Mouse (Mus musculus) liver, embryonic 15.5 days (tissue): Measurements from ENCODE around the gene Tlr12. TPM values are rescaled to one million over a fixed set of nuclear protein-coding genes. Genes with fewer than 3 reads are reported as not detected.

ENCODE experiments used
- ATAC-seq: fragments of 200-750 bp; cut with Nextera tagmentation; 2 replicates; pipeline ENCODE4 v1.8.0; 2017; ENCODE audit warnings: moderate number of reproducible peaks, mild to moderate bottlenecking, moderate library complexity; ENCODE audit not compliant: insufficient read depth
- H3K27ac ChIP-seq: fragments of 300-500 bp; sonication (generic); replicated peaks from 2 replicates; pipeline ENCODE4 v1.5.1; 2015; ENCODE audit warnings: mild to moderate bottlenecking, inconsistent platforms
- H3K27me3 ChIP-seq: fragments of 300-500 bp; sonication (generic); 2 replicates; pipeline ENCODE4 v1.6.1; 2015; ENCODE audit warnings: mild to moderate bottlenecking, inconsistent platforms
- H3K36me3 ChIP-seq: fragments of 300-500 bp; sonication (generic); replicated peaks from 2 replicates; pipeline ENCODE4 v1.6.1; 2015; ENCODE audit warnings: moderate library complexity, mild to moderate bottlenecking, inconsistent platforms
- H3K4me1 ChIP-seq: fragments of 300-500 bp; sonication (generic); replicated peaks from 2 replicates; pipeline ENCODE4 v1.6.1; 2015; ENCODE audit warnings: inconsistent platforms
- H3K4me2 ChIP-seq: fragments of 300-500 bp; sonication (generic); 2 replicates; pipeline ENCODE4 v1.6.1; 2015; ENCODE audit warnings: moderate library complexity, mild to moderate bottlenecking, inconsistent platforms
- H3K4me3 ChIP-seq: fragments of 300-500 bp; sonication (generic); replicated peaks from 2 replicates; pipeline ENCODE4 v1.5.1; 2015; ENCODE audit warnings: mild to moderate bottlenecking, inconsistent platforms
- H3K9ac ChIP-seq: fragments of 300-500 bp; sonication (generic); 2 replicates; pipeline ENCODE4 v1.6.1; 2015; ENCODE audit warnings: moderate library complexity, mild to moderate bottlenecking, inconsistent platforms
- H3K9me3 ChIP-seq: fragments of 300-500 bp; sonication (generic); replicated peaks from 2 replicates; pipeline ENCODE4 v1.6.1; 2016; ENCODE audit warnings: inconsistent platforms
- WGBS: fragments of 180-500 bp; shearing (Covaris S2); methylation state at CpG from one replicate; pipeline ENCODE4 v1.1.7; 2015; ENCODE audit warnings: mixed read lengths; ENCODE audit not compliant: insufficient replicate concordance; 5-methylcytosine and 5-hydroxymethylcytosine counted together
- polyA plus RNA-seq: library from polyadenylated mRNA; unstranded; fragments of >200 nt; fragmentation: Nextera tagmentation; extraction: Ambion mirVana; gene quantifications from 2 replicates; pipeline ENCODE4 v1.2.1, GENCODE M21; 2015

Tlr12 gene
- polyA plus RNA-seq, 1 experiment from 2014 or later = 1.2 TPM

GRCm38 (mm10) chr4:128648567-128649255, 30.3 kb upstream of the Tlr12 start:
- no peak for ATAC-seq
- no peak overlapping the region for H3K27ac ChIP-seq
- no peak overlapping the region for H3K9ac ChIP-seq
- no peak overlapping the region for H3K4me2 ChIP-seq
- no peak overlapping the region for H3K4me3 ChIP-seq
- WGBS = 46% methylated on average over 8 of the region's 8 CpGs
- H3K27me3 ChIP-seq = no peaks in the 10 kb centered on the region; the same call in 1 of the 2 replicates
- no peaks in the 10 kb centered on the region for H3K36me3 ChIP-seq
- peaks cover 9% of the 10 kb centered on the region for H3K4me1 ChIP-seq
- H3K9me3 ChIP-seq = no peaks in the 10 kb centered on the region

DNA sequence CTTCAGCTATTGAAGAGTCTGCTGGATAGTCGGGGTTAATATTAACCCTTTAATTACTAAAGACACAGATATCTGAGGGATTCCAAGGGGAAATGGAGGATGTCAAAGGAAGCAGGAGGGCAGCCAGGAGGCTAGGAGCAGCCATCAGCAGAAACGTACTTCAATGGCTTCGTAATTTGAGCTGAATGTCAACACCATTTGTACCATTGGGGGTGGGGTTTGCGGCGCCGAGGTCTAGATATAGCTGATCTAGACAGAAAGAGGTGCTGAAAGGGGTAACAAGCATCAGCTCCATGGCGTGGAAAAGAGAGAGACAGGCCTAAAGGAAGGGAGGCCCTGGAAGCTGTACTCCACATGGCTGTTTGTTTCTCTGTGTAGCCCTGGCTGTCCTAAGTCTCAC, 28.3 kb upstream of the Tlr12 start:
- no peaks in the 10 kb centered on the region for H3K9me3 ChIP-seq
- H3K27me3 ChIP-seq = no peaks in the 10 kb centered on the region; the same call in 1 of the 2 replicates
- no peak overlapping the region for H3K9ac ChIP-seq
- H3K27ac ChIP-seq = no peak overlapping the region
- H3K36me3 ChIP-seq = no peaks in the 10 kb centered on the region
- 32% methylated on average over 7 of the region's 7 CpGs for WGBS
- H3K4me3 ChIP-seq = no peak overlapping the region
- ATAC-seq = no peak
- peaks cover 11% of the 10 kb centered on the region for H3K4me1 ChIP-seq
- H3K4me2 ChIP-seq = no peak overlapping the region

DNA sequence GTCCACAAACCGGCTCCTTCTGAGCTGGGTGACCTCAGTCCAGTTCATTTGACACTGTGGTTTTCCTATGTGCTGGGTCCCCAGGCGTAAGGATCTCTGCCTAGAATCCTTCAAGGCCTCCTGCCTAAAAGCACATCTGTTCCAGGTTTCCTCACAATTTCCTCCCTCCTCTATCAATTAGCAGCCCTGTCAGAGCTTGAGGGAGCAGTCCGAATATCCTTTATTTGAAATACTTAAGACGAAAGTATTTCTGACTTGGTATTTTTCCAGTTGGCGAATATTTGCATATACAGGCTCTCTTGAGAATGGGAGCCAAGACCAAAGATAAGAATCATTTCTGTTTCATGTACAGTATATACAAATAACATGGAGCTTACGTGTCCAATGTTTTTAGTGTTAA, 27.5 kb upstream of the Tlr12 start:
- 52% methylated on average over 6 of the region's 6 CpGs for WGBS
- ATAC-seq = no peak
- H3K9ac ChIP-seq = no peak overlapping the region
- H3K36me3 ChIP-seq = no peaks in the 10 kb centered on the region
- peaks cover 11% of the 10 kb centered on the region for H3K4me1 ChIP-seq
- H3K4me3 ChIP-seq = no peak overlapping the region
- H3K9me3 ChIP-seq = no peaks in the 10 kb centered on the region
- H3K4me2 ChIP-seq = no peak overlapping the region
- H3K27ac ChIP-seq = no peak overlapping the region
- no peaks in the 10 kb centered on the region; the same call in 1 of the 2 replicates for H3K27me3 ChIP-seq

DNA sequence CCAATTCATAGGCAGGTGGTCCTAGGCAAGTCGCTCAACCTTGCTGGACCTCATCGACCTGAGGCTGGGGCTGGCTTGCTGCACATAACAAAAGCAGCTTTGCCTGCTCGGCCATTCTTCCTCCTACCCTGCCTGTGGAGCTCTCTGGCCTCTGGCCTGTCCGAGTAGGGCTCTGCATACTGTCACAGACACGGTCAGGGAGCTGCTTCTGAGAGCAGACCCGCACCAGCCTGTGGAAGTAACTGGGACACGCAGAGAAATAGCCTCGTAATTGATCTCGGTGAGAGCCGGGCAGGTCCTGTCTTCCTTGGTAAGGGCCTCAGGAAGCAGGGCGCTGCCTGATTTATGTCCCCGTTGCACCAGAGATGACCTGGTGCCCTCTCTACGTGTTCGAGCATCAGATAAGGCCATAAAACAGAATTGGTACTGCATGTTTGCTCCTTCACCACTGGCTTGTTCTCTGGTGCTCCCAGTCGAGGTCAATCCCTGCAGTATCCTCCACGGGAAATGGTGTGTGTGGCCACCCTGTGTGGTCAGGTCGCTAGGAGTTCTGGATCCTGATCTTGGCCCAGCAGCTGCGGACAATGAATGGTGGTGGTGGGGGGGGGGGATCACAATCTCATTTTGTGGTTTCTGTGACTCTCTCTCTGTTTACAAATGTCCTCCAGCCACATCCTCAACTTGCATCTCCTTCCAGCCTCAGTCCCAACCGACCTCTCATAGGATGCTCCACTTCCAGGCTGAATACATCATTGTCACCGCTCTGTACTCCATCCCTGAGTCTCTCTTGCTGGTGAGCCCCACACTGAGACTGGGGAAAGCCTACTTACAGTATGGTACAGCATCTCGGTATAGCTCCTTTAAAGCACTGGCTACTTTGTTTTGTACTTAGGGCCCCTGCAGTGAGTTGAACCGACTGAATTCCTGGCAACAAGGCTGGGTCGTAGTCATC, 23.6 kb upstream of the Tlr12 start:
- Histone ChIP-seq H3K27ac (no peak overlapping the region), H3K4me2 (no peak overlapping the region), H3K9me3 (no peaks in the 10 kb centered on the region), H3K27me3 (0 out of 2 replicates have a peak, but pooled peaks cover 4% of the 10 kb centered on the region), H3K4me3 (no peak overlapping the region), H3K36me3 (no peaks in the 10 kb centered on the region), H3K9ac (no peak overlapping the region), H3K4me1 (peaks cover 2% of the 10 kb centered on the region; the same call in 1 of the 2 replicates)
- 25% methylated on average over 23 of the region's 23 CpGs for WGBS
- no peak for ATAC-seq

DNA sequence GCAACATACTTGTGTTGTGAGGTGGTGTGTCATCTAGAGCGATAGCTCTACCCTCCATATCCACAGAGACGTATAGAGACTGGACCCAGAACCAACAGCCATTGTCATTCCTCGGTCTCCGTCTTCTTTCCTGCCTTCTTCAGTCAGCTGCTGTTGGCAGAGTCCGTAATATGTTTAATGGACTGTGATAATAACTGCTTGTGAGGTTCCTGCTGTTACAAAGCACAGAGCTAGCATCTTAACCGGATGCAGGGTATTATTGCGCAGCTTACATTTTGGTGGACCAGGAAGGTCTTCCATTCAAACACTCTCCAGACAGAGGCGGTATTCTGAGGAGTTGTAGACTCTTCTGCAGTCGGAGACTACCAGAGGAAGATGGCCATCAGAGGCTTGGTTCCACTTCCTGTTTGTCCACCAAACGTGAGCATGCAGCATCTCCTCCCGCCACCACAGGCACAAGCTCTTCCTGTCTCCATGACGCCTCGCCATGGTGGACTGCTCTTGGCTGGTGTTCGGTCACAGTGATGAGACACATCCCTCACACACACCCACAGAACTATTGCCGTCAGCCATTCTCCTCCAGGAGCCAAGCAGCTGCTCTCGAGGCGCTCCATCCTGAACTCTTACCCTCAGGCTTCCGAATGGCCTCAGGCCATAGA, 20.0 kb upstream of the Tlr12 start:
- Histone ChIP-seq H3K9ac (no peak overlapping the region), H3K4me1 (peaks cover 2% of the 10 kb centered on the region; the same call in 1 of the 2 replicates), H3K9me3 (no peaks in the 10 kb centered on the region), H3K27me3 (0 out of 2 replicates have a peak, but pooled peaks cover 4% of the 10 kb centered on the region), H3K4me3 (no peak overlapping the region), H3K27ac (0 out of 2 replicates have a peak overlapping the region, but pooled peaks have one; percentile 9), H3K36me3 (no peaks in the 10 kb centered on the region), H3K4me2 (no peak overlapping the region)
- WGBS = 63% methylated on average over 18 of the region's 18 CpGs
- ATAC-seq = no peak

DNA sequence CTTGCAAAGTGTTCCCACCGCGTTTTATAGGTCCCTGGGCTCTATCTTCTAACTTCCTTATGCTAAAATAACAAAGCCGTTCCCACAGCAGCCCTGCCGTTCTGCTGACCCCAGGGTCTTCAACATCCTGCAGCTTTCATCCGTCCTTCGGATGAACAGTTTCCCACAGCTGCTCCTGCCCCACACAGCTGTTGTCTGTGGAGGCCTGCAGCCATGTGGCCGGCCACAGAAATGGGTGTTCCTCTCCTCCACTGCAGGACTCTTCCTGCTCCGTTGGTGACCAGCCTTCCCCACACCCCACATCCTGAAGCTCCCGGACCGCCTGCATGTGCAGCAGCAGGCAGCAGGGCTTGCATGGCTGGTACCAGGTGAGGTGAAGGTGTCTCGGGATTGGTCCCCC, 18.8 kb upstream of the Tlr12 start:
- WGBS = 15% methylated on average over 11 of the region's 11 CpGs
- Histone ChIP-seq H3K36me3 (no peaks in the 10 kb centered on the region), H3K27ac (no peak overlapping the region), H3K9me3 (no peaks in the 10 kb centered on the region), H3K9ac (no peak overlapping the region), H3K4me3 (no peak overlapping the region), H3K4me2 (no peak overlapping the region), H3K4me1 (no peaks in the 10 kb centered on the region; the same call in 1 of the 2 replicates), H3K27me3 (0 out of 2 replicates have a peak, but pooled peaks cover 4% of the 10 kb centered on the region)
- peak; percentile 37; the same call in 1 of the 2 replicates for ATAC-seq

DNA sequence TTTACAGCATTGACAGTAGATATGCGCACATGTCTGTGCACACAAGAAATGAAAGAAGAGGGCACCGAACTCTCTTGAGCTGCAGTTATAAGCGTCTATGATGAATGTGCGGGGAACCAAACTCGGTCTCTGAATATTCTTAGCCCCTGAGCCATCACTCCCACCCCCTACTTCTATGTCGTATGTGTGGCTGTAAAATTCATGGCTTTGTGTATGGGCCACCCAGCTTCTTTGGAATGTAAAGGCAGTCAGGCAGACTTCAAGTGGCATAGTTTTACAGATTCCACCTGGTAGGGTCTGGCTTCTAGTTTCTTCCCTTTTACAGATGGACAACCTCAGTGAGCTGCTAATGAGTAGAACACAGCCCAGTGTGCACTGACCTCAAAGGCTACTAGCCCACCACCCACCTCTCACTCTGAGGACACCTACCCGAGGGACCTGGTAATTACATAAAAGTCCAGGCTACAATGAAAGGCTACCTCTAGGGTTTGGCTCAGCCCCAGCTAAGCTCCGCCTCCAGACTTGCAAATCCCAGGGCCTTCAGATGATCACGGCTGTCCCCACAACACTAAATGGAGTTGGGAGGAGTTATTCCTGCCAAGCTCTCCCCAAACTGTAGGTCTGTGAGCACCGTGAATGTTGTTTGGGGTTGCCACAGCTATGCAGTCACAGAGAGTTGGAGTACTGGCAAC, 17.6 kb upstream of the Tlr12 start:
- Histone ChIP-seq H3K27me3 (0 out of 2 replicates have a peak, but pooled peaks cover 4% of the 10 kb centered on the region), H3K36me3 (no peaks in the 10 kb centered on the region), H3K9ac (no peak overlapping the region), H3K4me3 (no peak overlapping the region), H3K27ac (no peak overlapping the region), H3K4me1 (no peaks in the 10 kb centered on the region), H3K9me3 (no peaks in the 10 kb centered on the region), H3K4me2 (no peak overlapping the region)
- WGBS = 62% methylated on average over 10 of the region's 10 CpGs
- ATAC-seq = no peak

- H3K4me2 ChIP-seq = no peak overlapping the region
- no peaks in the 10 kb centered on the region for H3K4me1 ChIP-seq
- no peak for ATAC-seq
- no peak overlapping the region for H3K9ac ChIP-seq
- H3K27ac ChIP-seq = no peak overlapping the region
- H3K36me3 ChIP-seq = no peaks in the 10 kb centered on the region
- no peak overlapping the region for H3K4me3 ChIP-seq
- WGBS = 59% methylated on average over 7 of the region's 7 CpGs
- no peaks in the 10 kb centered on the region for H3K9me3 ChIP-seq
- H3K27me3 ChIP-seq = 0 out of 2 replicates have a peak, but pooled peaks cover 4% of the 10 kb centered on the region
Measured at GRCm38 (mm10) chr4:128635451-128635850, 17.0 kb upstream of the Tlr12 start.

DNA sequence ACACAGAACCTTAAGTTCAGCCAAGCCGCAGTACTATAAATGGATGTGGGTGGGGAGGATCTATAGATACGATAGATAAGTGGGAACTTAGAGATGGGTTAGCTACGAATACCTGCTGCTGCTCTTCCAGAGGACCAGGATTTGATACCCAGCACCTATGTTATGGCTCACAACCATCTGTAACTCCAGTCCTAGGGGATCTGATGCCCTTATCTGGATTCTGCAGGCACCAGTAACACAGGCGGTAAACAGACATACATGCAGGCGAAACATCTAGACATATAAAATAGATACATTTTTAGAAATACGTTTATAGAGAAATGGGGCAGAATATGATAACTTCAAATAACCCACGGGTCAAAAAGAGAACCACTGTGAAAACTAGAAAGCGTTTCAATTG, 2.7 kb upstream of the Tlr12 start:
- H3K9me3 ChIP-seq = no peaks in the 10 kb centered on the region
- H3K4me1 ChIP-seq = peaks cover 14% of the 10 kb centered on the region
- no peak overlapping the region; the same call in 1 of the 2 replicates for H3K4me2 ChIP-seq
- ATAC-seq = no peak
- H3K4me3 ChIP-seq = no peak overlapping the region
- no peaks in the 10 kb centered on the region for H3K36me3 ChIP-seq
- H3K27me3 ChIP-seq = peaks cover 34% of the 10 kb centered on the region
- WGBS = 28% methylated on average over 8 of the region's 8 CpGs
- H3K9ac ChIP-seq = no peak overlapping the region
- H3K27ac ChIP-seq = no peak overlapping the region

GRCm38 (mm10) chr4:128620572-128620971, 2.2 kb upstream of the Tlr12 start:
- H3K27me3 ChIP-seq = peaks cover 39% of the 10 kb centered on the region
- H3K4me1 ChIP-seq = peaks cover 17% of the 10 kb centered on the region
- H3K27ac ChIP-seq = no peak overlapping the region
- ATAC-seq = no peak
- H3K4me3 ChIP-seq = no peak overlapping the region
- no peak overlapping the region for H3K4me2 ChIP-seq
- no peak overlapping the region for H3K9ac ChIP-seq
- H3K36me3 ChIP-seq = no peaks in the 10 kb centered on the region
- no peaks in the 10 kb centered on the region for H3K9me3 ChIP-seq
- 68% methylated on average over 6 of the region's 6 CpGs for WGBS
